Mouse (Mus musculus) G1E (cell line): ENCODE measurements around the gene Rgs7. TPM values are rescaled to one million over a fixed set of nuclear protein-coding genes. Genes with fewer than 3 reads are reported as not detected.

ENCODE experiments used
- ATAC-seq: 2 replicates; pipeline ENCODE4 v1.8.0; 2016; ENCODE audit warnings: mild to moderate bottlenecking; ENCODE audit not compliant: insufficient number of reproducible peaks, poor library complexity, low FRiP score, severe bottlenecking; ENCODE audit errors: extremely low read depth
- DNase-seq: peaks from one replicate; pipeline ENCODE4 v3.0.0; 2012; ENCODE audit warnings: low spot score
- H3K27me3 ChIP-seq: 2 replicates; pipeline ENCODE4 v1.6.1; 2012; ENCODE audit warnings: mild to moderate bottlenecking, low read length, inconsistent platforms; ENCODE audit not compliant: insufficient read depth
- H3K36me3 ChIP-seq: replicated peaks from 2 replicates; pipeline ENCODE3; 2012; ENCODE audit warnings: mild to moderate bottlenecking, inconsistent platforms
- H3K4me1 ChIP-seq: 2 replicates; pipeline ENCODE4 v1.6.1; 2012; ENCODE audit warnings: low read depth, low read length, inconsistent platforms, mixed read lengths; ENCODE audit not compliant: insufficient read depth
- H3K4me3 ChIP-seq: 2 replicates; pipeline ENCODE4 v1.5.1; 2012; ENCODE audit warnings: low read depth, mild to moderate bottlenecking, inconsistent platforms, low read length, moderate library complexity, mixed read lengths
- H3K9me3 ChIP-seq: replicated peaks from 2 replicates; pipeline ENCODE4 v1.6.1; 2012; ENCODE audit warnings: inconsistent platforms
- CTCF ChIP-seq: IDR thresholded peaks from 2 replicates; pipeline ENCODE4 v1.5.1; 2012; ENCODE audit warnings: low read depth, low read length, inconsistent platforms, mixed read lengths
- GATA1 ChIP-seq: IDR thresholded peaks from 2 replicates; pipeline ENCODE4 v1.6.1; 2012; ENCODE audit warnings: borderline replicate concordance, low read length, inconsistent platforms, mixed read lengths
- GATA2 ChIP-seq: IDR thresholded peaks from 2 replicates; pipeline ENCODE4 v1.6.1; 2012; ENCODE audit warnings: low read depth, low read length, inconsistent platforms, borderline replicate concordance
- POLR2AphosphoS5 ChIP-seq: IDR thresholded peaks from 2 replicates; pipeline ENCODE4 v1.6.1; 2012; ENCODE audit warnings: low read depth, low read length, inconsistent platforms; ENCODE audit not compliant: insufficient replicate concordance
- TAL1 ChIP-seq: conservative IDR thresholded peaks from 2 replicates; pipeline ENCODE4 v1.6.1; 2012; ENCODE audit warnings: low read depth, low read length, inconsistent platforms, mixed read lengths
- polyA plus RNA-seq: library from polyadenylated mRNA; stranded (reverse); fragments of >175 nt; gene quantifications from 2 replicates; pipeline ENCODE4 v1.2.3, GENCODE M21; 2012
- total RNA-seq, 2 experiments: library from RNA; stranded (forward) in 1 of 2; stranded (reverse) in 1 of 2; fragments of 200-1000 nt in 1 of 2; fragments of >200 nt in 1 of 2; fragmentation: Nextera tagmentation in 1 of 2; gene quantifications; 2 replicates each; pipeline ENCODE4 v1.2.3; 2014 to 2017

Gene Rgs7
- total and polyA plus RNA-seq, 3 experiments, result 0.05 TPM; not detected in 2

DNA sequence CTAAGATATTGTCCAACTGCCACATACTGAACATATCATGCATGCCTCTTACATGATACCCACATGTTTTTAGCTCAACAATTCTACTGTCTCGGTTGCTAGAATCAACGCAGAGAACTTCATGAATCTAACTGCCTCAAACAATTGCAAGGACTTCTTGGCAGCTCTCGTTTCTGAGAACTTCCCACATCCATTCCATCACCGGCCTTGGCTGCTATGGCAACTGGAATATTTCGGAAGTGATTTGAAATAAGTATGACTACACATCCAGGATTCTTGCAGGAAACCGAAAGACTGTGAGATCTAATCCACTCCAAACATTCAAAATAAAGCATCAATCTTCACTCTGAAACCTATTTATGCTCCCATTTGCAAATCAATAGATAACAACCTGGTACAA, 50.3 kb downstream of the Rgs7 start:
- TF ChIP-seq CTCF (no peak), POLR2AphosphoS5 (no peak), TAL1 (no peak), GATA2 (no peak), GATA1 (no peak)
- DNase-seq (no peak), ATAC-seq (no peak)
- H3K4me1 ChIP-seq, result no peaks in the 10 kb centered on the region
- no peaks in the 10 kb centered on the region for H3K36me3 ChIP-seq
- no peaks in the 10 kb centered on the region for H3K27me3 ChIP-seq
- H3K4me3 ChIP-seq, result no peak overlapping the region
- peaks cover 23% of the 10 kb centered on the region for H3K9me3 ChIP-seq

DNA sequence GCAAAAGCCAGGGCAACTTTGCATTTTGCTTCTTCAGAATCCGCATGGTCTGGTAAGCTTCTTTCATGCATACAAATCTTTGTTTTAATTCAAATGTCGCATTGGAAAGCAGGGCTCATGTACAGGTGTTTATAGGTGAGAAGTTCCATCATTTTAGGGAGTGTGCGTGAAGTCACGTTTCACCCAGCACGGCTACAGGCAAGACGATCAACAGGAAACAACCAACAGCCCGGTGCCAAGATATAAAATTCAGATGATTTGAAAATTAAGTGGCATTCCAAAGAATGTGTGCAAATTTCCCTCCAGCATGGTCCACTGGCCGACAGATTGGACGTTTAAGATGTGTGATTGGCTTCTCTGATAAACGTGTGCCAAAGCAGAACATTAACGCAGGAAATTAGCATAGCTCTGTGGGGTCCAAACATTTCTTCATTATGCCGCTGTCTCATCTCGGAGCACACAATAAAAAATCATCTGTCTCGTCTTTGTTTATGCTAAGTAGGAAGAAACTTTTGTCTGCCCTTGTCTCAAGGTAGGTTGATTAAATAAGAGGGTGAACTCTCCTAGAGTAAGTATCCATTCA, 58.6 kb downstream of the Rgs7 start:
- no peak overlapping the region for H3K4me3 ChIP-seq
- DNase-seq (no peak), ATAC-seq (no peak)
- H3K9me3 ChIP-seq, result peaks cover 17% of the 10 kb centered on the region
- H3K36me3 ChIP-seq, result no peaks in the 10 kb centered on the region
- no peaks in the 10 kb centered on the region for H3K4me1 ChIP-seq
- H3K27me3 ChIP-seq, result no peaks in the 10 kb centered on the region
- TF ChIP-seq CTCF (no peak), GATA1 (no peak), GATA2 (no peak), TAL1 (no peak), POLR2AphosphoS5 (no peak)

DNA sequence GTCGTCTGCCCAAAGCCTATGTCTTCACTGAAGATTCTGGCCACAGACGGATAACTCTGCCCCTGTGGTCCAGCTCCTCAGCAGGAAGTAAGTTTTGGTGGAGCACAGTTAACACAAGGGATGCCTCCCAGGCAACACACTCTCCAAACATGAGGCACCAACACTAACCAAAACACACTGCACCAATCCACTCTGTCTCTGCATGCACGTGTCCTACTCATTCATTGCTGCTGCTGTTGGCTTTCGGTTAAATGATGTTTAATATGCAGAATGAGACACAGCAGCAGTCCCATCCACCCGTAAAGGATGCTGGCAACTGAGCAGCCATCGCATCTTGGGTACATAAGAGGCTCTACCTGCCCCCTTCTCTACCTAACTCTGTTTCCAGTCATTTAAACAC, 59.2 kb downstream of the Rgs7 start:
- Histone ChIP-seq H3K4me1 (no peaks in the 10 kb centered on the region), H3K36me3 (no peaks in the 10 kb centered on the region), H3K9me3 (peaks cover 14% of the 10 kb centered on the region), H3K4me3 (no peak overlapping the region), H3K27me3 (no peaks in the 10 kb centered on the region)
- TF ChIP-seq GATA2 (no peak), GATA1 (no peak), POLR2AphosphoS5 (no peak), CTCF (no peak), TAL1 (no peak)
- DNase-seq (no peak), ATAC-seq (no peak)

GRCm38 (mm10) chr1:175431356-175432053, 60.8 kb downstream of the Rgs7 start:
- TF ChIP-seq POLR2AphosphoS5 (no peak), GATA1 (no peak), GATA2 (no peak), TAL1 (no peak), CTCF (no peak)
- H3K27me3 ChIP-seq, result no peaks in the 10 kb centered on the region
- DNase-seq (no peak), ATAC-seq (no peak)
- no peak overlapping the region for H3K4me3 ChIP-seq
- H3K36me3 ChIP-seq, result no peaks in the 10 kb centered on the region
- no peaks in the 10 kb centered on the region for H3K4me1 ChIP-seq
- peaks cover 10% of the 10 kb centered on the region for H3K9me3 ChIP-seq

DNA sequence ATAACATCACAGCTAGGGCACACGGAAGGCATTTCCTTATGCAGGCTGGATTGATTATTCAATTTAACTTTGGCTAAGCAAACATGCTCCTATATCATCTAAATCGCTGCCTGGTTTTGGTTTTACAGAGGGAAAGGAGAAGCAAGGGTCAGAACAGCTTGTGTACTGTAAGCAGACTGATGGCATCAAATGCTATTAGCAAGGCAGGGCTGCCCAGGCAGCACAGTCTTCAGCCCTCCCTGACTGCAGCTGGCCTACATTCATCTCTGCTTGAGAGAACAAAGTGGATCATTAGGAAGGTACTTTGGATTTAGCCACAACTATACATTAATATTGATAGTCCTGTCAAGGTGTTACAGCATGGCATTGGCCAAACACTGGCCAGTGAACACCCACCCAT, 65.2 kb downstream of the Rgs7 start:
- TF ChIP-seq GATA1, result no peak
- no peak for TF ChIP-seq TAL1
- TF ChIP-seq GATA2, result no peak
- TF ChIP-seq CTCF, result no peak
- no peak for TF ChIP-seq POLR2AphosphoS5
- no peaks in the 10 kb centered on the region for H3K4me1 ChIP-seq
- no peak overlapping the region for H3K4me3 ChIP-seq
- no peaks in the 10 kb centered on the region for H3K36me3 ChIP-seq
- ATAC-seq, result no peak
- H3K27me3 ChIP-seq, result no peaks in the 10 kb centered on the region
- H3K9me3 ChIP-seq, result peaks cover 17% of the 10 kb centered on the region
- no peak for DNase-seq

DNA sequence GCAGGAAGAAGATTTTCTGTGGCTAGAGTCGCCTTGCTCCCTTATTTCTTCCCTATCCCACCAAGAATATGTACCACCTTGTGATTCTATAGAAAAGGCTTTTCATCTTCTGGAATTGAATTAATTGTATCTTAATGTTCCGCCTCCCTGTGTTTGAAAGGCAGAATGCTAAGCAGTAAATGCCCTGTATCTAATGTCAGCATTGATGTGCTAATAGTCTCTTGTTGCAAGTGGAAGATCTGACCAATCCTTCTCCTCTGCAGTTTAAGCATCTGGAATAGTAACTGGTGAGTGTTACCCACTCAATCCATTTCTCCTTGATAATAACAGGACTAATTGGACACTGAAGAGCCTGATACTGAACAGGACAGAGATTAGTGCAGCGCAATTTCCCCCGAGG, 65.9 kb downstream of the Rgs7 start:
- peaks cover 14% of the 10 kb centered on the region for H3K9me3 ChIP-seq
- H3K4me3 ChIP-seq, result no peak overlapping the region
- ATAC-seq (no peak), DNase-seq (no peak)
- H3K4me1 ChIP-seq, result no peaks in the 10 kb centered on the region
- H3K27me3 ChIP-seq, result no peaks in the 10 kb centered on the region
- no peaks in the 10 kb centered on the region for H3K36me3 ChIP-seq
- TF ChIP-seq GATA1 (no peak), TAL1 (no peak), GATA2 (no peak), POLR2AphosphoS5 (no peak), CTCF (no peak)
